Mouse (Mus musculus): ENCODE measurements around the gene Mapkapk2.

- TF ChIP-seq POLR2A (IDR thresholded peaks at IDR 0.05; ENCODE audit: borderline replicate concordance, insufficient read depth, low read length) (no peak), CTCF (IDR thresholded peaks at IDR 0.05; ENCODE audit: borderline replicate concordance, insufficient read depth, low read depth, low read length) (no peak)
These were observed 46.6 kb downstream of the Mapkapk2 start for GRCm38 (mm10) chr1:131051073-131051472.
